Mouse (Mus musculus): ENCODE data around the gene Dus1l. TPM values are rescaled to one million over a fixed set of nuclear protein-coding genes. Genes with fewer than 3 reads are reported as not detected.

Gene Dus1l
- total and polyA plus RNA-seq, 3 experiments, result 98.7 to 155 (median 120) TPM

GRCm38 (mm10) chr11:120820546-120820945 lies 24.3 kb upstream of the Dus1l start:
- no peaks in the 10 kb centered on the region for H3K27me3 ChIP-seq (replicated peaks)
- in situ Hi-C loops (cut with MboI; ENCODE audit: low pct_ligation_motif_present, low pct_unique_long_range_greater_than_20kb, low sequenced_read_pairs) (loop anchor here (5.0 kb wide), 1 partner anchor 67 kb away; no protein-coding TSS in a partner anchor), dilution Hi-C loops (cut with MboI; ENCODE audit: extremely low pct_ligation_motif_present, extremely low pct_unique_long_range_greater_than_20kb, low sequenced_read_pairs) (no loop called here)
- no peak for TF ChIP-seq RCOR1 (conservative IDR thresholded peaks at IDR 0.05; ENCODE audit: low read depth, low read length)
- no peak for TF ChIP-seq MAFK (IDR thresholded peaks at IDR 0.05; ENCODE audit: insufficient replicate concordance, low read length)
- no peak for TF ChIP-seq JUND (conservative IDR thresholded peaks at IDR 0.05; ENCODE audit: low read depth, low read length)
- no peak for TF ChIP-seq PAX5 (IDR thresholded peaks at IDR 0.05; ENCODE audit: low read length)
- no peak for TF ChIP-seq E2F4 (IDR thresholded peaks at IDR 0.05; ENCODE audit: insufficient replicate concordance, low read depth, low read length)
- no peak for TF ChIP-seq USF1 (IDR thresholded peaks at IDR 0.05; ENCODE audit: low read depth, low read length)
- no peak for TF ChIP-seq EP300 (IDR thresholded peaks at IDR 0.05; ENCODE audit: low read length)
- TF ChIP-seq ETS1 (conservative IDR thresholded peaks at IDR 0.05; ENCODE audit: low read depth, low read length), result no peak
- no peak for TF ChIP-seq USF2 (conservative IDR thresholded peaks at IDR 0.05; ENCODE audit: low read depth, low read length)
- TF ChIP-seq MAX (IDR thresholded peaks at IDR 0.05; ENCODE audit: low read length), result no peak
- no peak for DNase-seq (ENCODE audit: extremely low read depth)
- no peak overlapping the region for H3K4me3 ChIP-seq (replicated peaks in 1 of 3; ENCODE audit: low read depth in 2 of 3, low read length in 2 of 3, poor library complexity in 1 of 3)
- H3K9me3 ChIP-seq (replicated peaks; ENCODE audit: low read length), result no peaks in the 10 kb centered on the region
- H3K27ac ChIP-seq (ENCODE audit: insufficient read depth, low read depth), result no peak overlapping the region
- H3K79me2 ChIP-seq (replicated peaks; ENCODE audit: control insufficient read depth, extremely low read depth, insufficient read depth, poor library complexity, severe bottlenecking), result peaks cover 33% of the 10 kb centered on the region
- H3K4me2 ChIP-seq (ENCODE audit: insufficient read depth, low read depth, poor library complexity, severe bottlenecking), result no peak overlapping the region
- no peak overlapping the region for H3K9ac ChIP-seq (ENCODE audit: insufficient read depth, low read depth)
- peaks cover 61 to 73% of the 10 kb centered on the region in 2 experiments for H3K36me3 ChIP-seq (replicated peaks in 1 of 2; ENCODE audit: control insufficient read depth in 1 of 2, insufficient read depth in 1 of 2, low read length in 1 of 2)
- H3K4me1 ChIP-seq (ENCODE audit: control insufficient read depth in 1 of 2, insufficient read depth in 2 of 2), result peaks cover 13 to 30% of the 10 kb centered on the region in 2 experiments

- in situ Hi-C loops (cut with MboI; ENCODE audit: low pct_ligation_motif_present, low pct_unique_long_range_greater_than_20kb, low sequenced_read_pairs) (no loop called here), dilution Hi-C loops (cut with MboI; ENCODE audit: extremely low pct_ligation_motif_present, extremely low pct_unique_long_range_greater_than_20kb, low sequenced_read_pairs) (no loop called here)
Measured at GRCm38 (mm10) chr11:120819556-120819955, 23.4 kb upstream of the Dus1l start.

More at GRCm38 (mm10) chr11:120819556-120819955, 23.4 kb upstream of the Dus1l start:
- no peak for DNase-seq (ENCODE audit: extremely low read depth)
- Histone ChIP-seq H3K27ac (ENCODE audit: insufficient read depth, low read depth) (no peak overlapping the region), H3K4me1 (ENCODE audit: control insufficient read depth in 1 of 2, insufficient read depth in 2 of 2) (peaks cover 11 to 21% of the 10 kb centered on the region in 2 experiments), H3K4me3 (replicated peaks in 1 of 3; ENCODE audit: low read depth in 2 of 3, low read length in 2 of 3, poor library complexity in 1 of 3) (no peak overlapping the region), H3K36me3 (replicated peaks in 1 of 2; ENCODE audit: control insufficient read depth in 1 of 2, insufficient read depth in 1 of 2, low read length in 1 of 2) (peaks cover 71 to 83% of the 10 kb centered on the region in 2 experiments), H3K9me3 (replicated peaks; ENCODE audit: low read length) (no peaks in the 10 kb centered on the region), H3K27me3 (replicated peaks) (no peaks in the 10 kb centered on the region), H3K4me2 (ENCODE audit: insufficient read depth, low read depth, poor library complexity, severe bottlenecking) (no peak overlapping the region), H3K79me2 (replicated peaks; ENCODE audit: control insufficient read depth, extremely low read depth, insufficient read depth, poor library complexity, severe bottlenecking) (peaks cover 33% of the 10 kb centered on the region), H3K9ac (ENCODE audit: insufficient read depth, low read depth) (no peak overlapping the region)
- TF ChIP-seq ZC3H11A (IDR thresholded peaks at IDR 0.05; ENCODE audit: low read depth, low read length) (no peak), BHLHE40 (IDR thresholded peaks at IDR 0.05; ENCODE audit: low read depth, low read length) (no peak), ZNF384 (IDR thresholded peaks at IDR 0.05; ENCODE audit: low read depth, low read length) (no peak), GABPA (IDR thresholded peaks at IDR 0.05; ENCODE audit: insufficient replicate concordance, low read depth, low read length) (no peak), CTCF (conservative IDR thresholded peaks at IDR 0.05 in 1 of 2, IDR thresholded peaks at IDR 0.05 in 1 of 2; ENCODE audit: low read depth in 2 of 2, low read length in 2 of 2) (no peak), SIN3A (IDR thresholded peaks at IDR 0.05; ENCODE audit: low read length) (no peak), MYC (IDR thresholded peaks at IDR 0.05; ENCODE audit: low read depth, low read length) (no peak), ELF1 (IDR thresholded peaks at IDR 0.05; ENCODE audit: low read depth, low read length) (no peak), CHD2 (IDR thresholded peaks at IDR 0.05; ENCODE audit: low read length) (no peak), CHD1 (IDR thresholded peaks at IDR 0.05; ENCODE audit: low read depth, low read length) (no peak), MEF2A (IDR thresholded peaks at IDR 0.05; ENCODE audit: borderline replicate concordance, low read depth, low read length) (no peak), POLR2AphosphoS2 (IDR thresholded peaks at IDR 0.05; ENCODE audit: low read depth, low read length) (no peak), JUND (conservative IDR thresholded peaks at IDR 0.05; ENCODE audit: low read depth, low read length) (no peak)
